Mouse (Mus musculus): Measurements from ENCODE around the gene Kcnj9.

- no peak for TF ChIP-seq GATA1 (IDR thresholded peaks at IDR 0.05; ENCODE audit: borderline replicate concordance, low read length)
- TF ChIP-seq CTCF (IDR thresholded peaks at IDR 0.05; ENCODE audit: low read depth, low read length) = no peak
- TF ChIP-seq TAL1 (conservative IDR thresholded peaks at IDR 0.05; ENCODE audit: low read depth, low read length) = no peak
- TF ChIP-seq GATA2 (IDR thresholded peaks at IDR 0.05; ENCODE audit: borderline replicate concordance, low read depth, low read length) = no peak
- TF ChIP-seq POLR2AphosphoS5 (IDR thresholded peaks at IDR 0.05; ENCODE audit: insufficient replicate concordance, low read depth, low read length) = no peak
Measured at GRCm38 (mm10) chr1:172297611-172298537, 31.2 kb downstream of the Kcnj9 start, which contains the start of gene Atp1a2.

Measured in G1E (cell line).